Mouse (Mus musculus) stomach, postnatal 0 days (tissue): Measurements from ENCODE around the gene Srgap2.

Experiments used
- CTCF ChIP-seq: IDR thresholded peaks from 2 replicates; pipeline ENCODE4 v1.5.1; 2016; ENCODE audit warnings: antibody characterized with exemption, low read depth, mild to moderate bottlenecking, moderate library complexity
- EP300 ChIP-seq: optimal IDR thresholded peaks from 2 replicates; pipeline ENCODE3; 2016; ENCODE audit warnings: antibody characterized with exemption

- TF ChIP-seq CTCF, result no peak
- TF ChIP-seq EP300, result no peak
These were observed 44.9 kb downstream of the Srgap2 start for GRCm38 (mm10) chr1:131482242-131482641.
